Mouse (Mus musculus): Measurements from ENCODE around the gene Camkmt.
A peak's percentile ranks its signal among the peaks of the same experiment; 100 is the strongest.

Camkmt gene

GRCm38 (mm10) chr17:85089621-85090020 lies 731 bp upstream of the Camkmt start:
- peak; percentile 15 for DNase-seq (ENCODE audit: low spot score)

GRCm38 (mm10) chr17:85091762-85092161 lies 1.4 kb downstream of the Camkmt start:
- no peak for DNase-seq (ENCODE audit: low spot score)

- DNase-seq (ENCODE audit: low spot score) = no peak
These were observed 6.0 kb downstream of the Camkmt start for GRCm38 (mm10) chr17:85096396-85096795.

GRCm38 (mm10) chr17:85098677-85099323 lies 8.4 kb downstream of the Camkmt start:
- no peak for DNase-seq (ENCODE audit: low spot score)

GRCm38 (mm10) chr17:85100232-85100631 lies 9.9 kb downstream of the Camkmt start:
- no peak for DNase-seq (ENCODE audit: low spot score)

- DNase-seq (ENCODE audit: low spot score) = no peak
These were observed 11.4 kb downstream of the Camkmt start for GRCm38 (mm10) chr17:85101751-85102150.

- DNase-seq (ENCODE audit: low spot score) = peak; percentile 12
These were observed 13.0 kb downstream of the Camkmt start for GRCm38 (mm10) chr17:85103310-85103709.

- no peak for DNase-seq (ENCODE audit: low spot score)
These were observed 20.3 kb downstream of the Camkmt start for GRCm38 (mm10) chr17:85110640-85111039.

GRCm38 (mm10) chr17:85113441-85113840 lies 23.1 kb downstream of the Camkmt start:
- DNase-seq (ENCODE audit: low spot score) = no peak

GRCm38 (mm10) chr17:85116643-85117042 lies 26.3 kb downstream of the Camkmt start:
- peak; percentile 49 for DNase-seq (ENCODE audit: low spot score)

- DNase-seq (ENCODE audit: low spot score) = no peak
These were observed 48.0 kb downstream of the Camkmt start for GRCm38 (mm10) chr17:85138393-85138792.

- no peak for DNase-seq (ENCODE audit: low spot score)
These were observed 51.3 kb downstream of the Camkmt start for GRCm38 (mm10) chr17:85141621-85142020.

- DNase-seq (ENCODE audit: low spot score) = no peak
These were observed 52.3 kb downstream of the Camkmt start for GRCm38 (mm10) chr17:85142495-85143111.

- no peak for DNase-seq (ENCODE audit: low spot score)
These were observed 53.8 kb downstream of the Camkmt start for GRCm38 (mm10) chr17:85144141-85144540.

GRCm38 (mm10) chr17:85148348-85148747 lies 58.0 kb downstream of the Camkmt start:
- DNase-seq (ENCODE audit: low spot score) = no peak

GRCm38 (mm10) chr17:85149211-85149738 lies 58.9 kb downstream of the Camkmt start:
- no peak for DNase-seq (ENCODE audit: low spot score)

- no peak for DNase-seq (ENCODE audit: low spot score)
These were observed 60.9 kb downstream of the Camkmt start for GRCm38 (mm10) chr17:85151264-85151663.

GRCm38 (mm10) chr17:85158202-85158601 lies 67.8 kb downstream of the Camkmt start:
- no peak for DNase-seq (ENCODE audit: low spot score)

- no peak for DNase-seq (ENCODE audit: low spot score)
These were observed 69.2 kb downstream of the Camkmt start for GRCm38 (mm10) chr17:85159526-85159925.

- no peak for DNase-seq (ENCODE audit: low spot score)
These were observed 70.4 kb downstream of the Camkmt start for GRCm38 (mm10) chr17:85160786-85161185.

- DNase-seq (ENCODE audit: low spot score) = no peak
These were observed 72.4 kb downstream of the Camkmt start for GRCm38 (mm10) chr17:85162569-85163271.

- DNase-seq (ENCODE audit: low spot score) = no peak
These were observed 72.9 kb downstream of the Camkmt start for GRCm38 (mm10) chr17:85163272-85163610.

GRCm38 (mm10) chr17:85168761-85169160 lies 78.4 kb downstream of the Camkmt start:
- no peak for DNase-seq (ENCODE audit: low spot score)

All from MN1 (cell line).